Mouse (Mus musculus): ENCODE results near the gene Plekha7. TPM values are rescaled to one million over a fixed set of nuclear protein-coding genes. Genes with fewer than 3 reads are reported as not detected.

Plekha7 gene
- polyA plus RNA-seq, 1 experiment, result 38.2 TPM

- no peaks in the 10 kb centered on the region for H3K4me1 ChIP-seq (ENCODE audit: control insufficient read depth, insufficient read depth, insufficient read length, low read length)
- H3K4me3 ChIP-seq (ENCODE audit: low read depth, low read length), result no peak overlapping the region
- H3K27me3 ChIP-seq (ENCODE audit: control insufficient read depth, insufficient read depth, low read length), result no peaks in the 10 kb centered on the region
- H3K27ac ChIP-seq (ENCODE audit: insufficient read depth, low read depth, low read length), result no peak overlapping the region
- peaks cover 11% of the 10 kb centered on the region for H3K36me3 ChIP-seq (ENCODE audit: control insufficient read depth, insufficient read depth, low read length)
- WGBS, result 86% methylated on average over 5 of the region's 5 CpGs
- no peak for TF ChIP-seq CTCF (IDR thresholded peaks at IDR 0.05; ENCODE audit: extremely low read depth, insufficient read length, insufficient replicate concordance, low read depth, low read length)
- no peak for TF ChIP-seq POLR2A (IDR thresholded peaks at IDR 0.05; ENCODE audit: low read depth, low read length)
Observed at GRCm38 (mm10) chr7:116181444-116181946, 126.7 kb downstream of the Plekha7 start.

- no peak overlapping the region for H3K4me3 ChIP-seq (ENCODE audit: low read depth, low read length)
- H3K27ac ChIP-seq (ENCODE audit: insufficient read depth, low read depth, low read length), result no peak overlapping the region
- no peaks in the 10 kb centered on the region for H3K27me3 ChIP-seq (ENCODE audit: control insufficient read depth, insufficient read depth, low read length)
- H3K36me3 ChIP-seq (ENCODE audit: control insufficient read depth, insufficient read depth, low read length), result peaks cover 22% of the 10 kb centered on the region
- no peak for TF ChIP-seq CTCF (IDR thresholded peaks at IDR 0.05; ENCODE audit: extremely low read depth, insufficient read length, insufficient replicate concordance, low read depth, low read length)
- no peak for TF ChIP-seq POLR2A (IDR thresholded peaks at IDR 0.05; ENCODE audit: low read depth, low read length)
- 83% methylated on average over 3 of the region's 3 CpGs for WGBS
- no peaks in the 10 kb centered on the region for H3K4me1 ChIP-seq (ENCODE audit: control insufficient read depth, insufficient read depth, insufficient read length, low read length)
Observed at GRCm38 (mm10) chr7:116178916-116179315, 129.3 kb downstream of the Plekha7 start.

GRCm38 (mm10) chr7:116172774-116173173 lies 135.4 kb downstream of the Plekha7 start:
- Histone ChIP-seq H3K4me3 (ENCODE audit: low read depth, low read length) (no peak overlapping the region), H3K4me1 (ENCODE audit: control insufficient read depth, insufficient read depth, insufficient read length, low read length) (no peaks in the 10 kb centered on the region), H3K36me3 (ENCODE audit: control insufficient read depth, insufficient read depth, low read length) (peaks cover 35% of the 10 kb centered on the region), H3K27ac (ENCODE audit: insufficient read depth, low read depth, low read length) (no peak overlapping the region), H3K27me3 (ENCODE audit: control insufficient read depth, insufficient read depth, low read length) (no peaks in the 10 kb centered on the region)
- TF ChIP-seq POLR2A (IDR thresholded peaks at IDR 0.05; ENCODE audit: low read depth, low read length), result no peak
- TF ChIP-seq CTCF (IDR thresholded peaks at IDR 0.05; ENCODE audit: extremely low read depth, insufficient read length, insufficient replicate concordance, low read depth, low read length), result no peak
- WGBS, result 85% methylated on average over 10 of the region's 10 CpGs

- H3K36me3 ChIP-seq (ENCODE audit: control insufficient read depth, insufficient read depth, low read length), result peaks cover 42% of the 10 kb centered on the region
- no peak overlapping the region for H3K27ac ChIP-seq (ENCODE audit: insufficient read depth, low read depth, low read length)
- no peaks in the 10 kb centered on the region for H3K27me3 ChIP-seq (ENCODE audit: control insufficient read depth, insufficient read depth, low read length)
- no peak for TF ChIP-seq CTCF (IDR thresholded peaks at IDR 0.05; ENCODE audit: extremely low read depth, insufficient read length, insufficient replicate concordance, low read depth, low read length)
- TF ChIP-seq POLR2A (IDR thresholded peaks at IDR 0.05; ENCODE audit: low read depth, low read length), result no peak
- no peaks in the 10 kb centered on the region for H3K4me1 ChIP-seq (ENCODE audit: control insufficient read depth, insufficient read depth, insufficient read length, low read length)
- H3K4me3 ChIP-seq (ENCODE audit: low read depth, low read length), result no peak overlapping the region
- 83% methylated on average over 4 of the region's 4 CpGs for WGBS
Observed at GRCm38 (mm10) chr7:116169426-116169825, 138.8 kb downstream of the Plekha7 start.

GRCm38 (mm10) chr7:116168224-116168623 lies 140.0 kb downstream of the Plekha7 start:
- Histone ChIP-seq H3K4me3 (ENCODE audit: low read depth, low read length) (no peak overlapping the region), H3K4me1 (ENCODE audit: control insufficient read depth, insufficient read depth, insufficient read length, low read length) (no peaks in the 10 kb centered on the region), H3K36me3 (ENCODE audit: control insufficient read depth, insufficient read depth, low read length) (peaks cover 49% of the 10 kb centered on the region), H3K27me3 (ENCODE audit: control insufficient read depth, insufficient read depth, low read length) (no peaks in the 10 kb centered on the region), H3K27ac (ENCODE audit: insufficient read depth, low read depth, low read length) (no peak overlapping the region)
- TF ChIP-seq POLR2A (IDR thresholded peaks at IDR 0.05; ENCODE audit: low read depth, low read length), result no peak
- no peak for TF ChIP-seq CTCF (IDR thresholded peaks at IDR 0.05; ENCODE audit: extremely low read depth, insufficient read length, insufficient replicate concordance, low read depth, low read length)
- 89% methylated on average over 7 of the region's 7 CpGs for WGBS

GRCm38 (mm10) chr7:116164232-116164631 lies 143.9 kb downstream of the Plekha7 start:
- Histone ChIP-seq H3K4me1 (ENCODE audit: control insufficient read depth, insufficient read depth, insufficient read length, low read length) (no peaks in the 10 kb centered on the region), H3K27me3 (ENCODE audit: control insufficient read depth, insufficient read depth, low read length) (no peaks in the 10 kb centered on the region), H3K27ac (ENCODE audit: insufficient read depth, low read depth, low read length) (no peak overlapping the region), H3K4me3 (ENCODE audit: low read depth, low read length) (no peak overlapping the region), H3K36me3 (ENCODE audit: control insufficient read depth, insufficient read depth, low read length) (peaks cover 43% of the 10 kb centered on the region)
- WGBS, result 87% methylated on average over 12 of the region's 12 CpGs
- TF ChIP-seq CTCF (IDR thresholded peaks at IDR 0.05; ENCODE audit: extremely low read depth, insufficient read length, insufficient replicate concordance, low read depth, low read length), result no peak
- no peak for TF ChIP-seq POLR2A (IDR thresholded peaks at IDR 0.05; ENCODE audit: low read depth, low read length)

- Histone ChIP-seq H3K4me1 (ENCODE audit: control insufficient read depth, insufficient read depth, insufficient read length, low read length) (no peaks in the 10 kb centered on the region), H3K27me3 (ENCODE audit: control insufficient read depth, insufficient read depth, low read length) (no peaks in the 10 kb centered on the region), H3K4me3 (ENCODE audit: low read depth, low read length) (no peak overlapping the region), H3K36me3 (ENCODE audit: control insufficient read depth, insufficient read depth, low read length) (peaks cover 51% of the 10 kb centered on the region), H3K27ac (ENCODE audit: insufficient read depth, low read depth, low read length) (no peak overlapping the region)
- TF ChIP-seq CTCF (IDR thresholded peaks at IDR 0.05; ENCODE audit: extremely low read depth, insufficient read length, insufficient replicate concordance, low read depth, low read length) (peak; percentile 49; the same call in 1 of the 2 replicates), POLR2A (IDR thresholded peaks at IDR 0.05; ENCODE audit: low read depth, low read length) (no peak)
- 22% methylated on average over 5 of the region's 5 CpGs for WGBS
Observed at GRCm38 (mm10) chr7:116161544-116161943, 146.6 kb downstream of the Plekha7 start.

- TF ChIP-seq CTCF (IDR thresholded peaks at IDR 0.05; ENCODE audit: extremely low read depth, insufficient read length, insufficient replicate concordance, low read depth, low read length), result 0 out of 2 replicates have a peak, but pooled peaks have one; percentile 0
- no peak for TF ChIP-seq POLR2A (IDR thresholded peaks at IDR 0.05; ENCODE audit: low read depth, low read length)
- H3K27ac ChIP-seq (ENCODE audit: insufficient read depth, low read depth, low read length), result no peak overlapping the region
- 88% methylated on average over 14 of the region's 14 CpGs for WGBS
- H3K36me3 ChIP-seq (ENCODE audit: control insufficient read depth, insufficient read depth, low read length), result peaks cover 50% of the 10 kb centered on the region
- no peak overlapping the region for H3K4me3 ChIP-seq (ENCODE audit: low read depth, low read length)
- no peaks in the 10 kb centered on the region for H3K27me3 ChIP-seq (ENCODE audit: control insufficient read depth, insufficient read depth, low read length)
- no peaks in the 10 kb centered on the region for H3K4me1 ChIP-seq (ENCODE audit: control insufficient read depth, insufficient read depth, insufficient read length, low read length)
Observed at GRCm38 (mm10) chr7:116156894-116157143, 151.4 kb downstream of the Plekha7 start.

Measured in small intestine, adult 2 months (tissue).